ENCODE assay signal across 24 mouse cellular contexts in genomic region chr6:87525126-87525525, GRCm38 (mm10). TPM values are rescaled to one million over a fixed set of nuclear protein-coding genes. Genes with fewer than 3 reads are reported as not detected.
A peak's percentile ranks its signal among the peaks of the same experiment; 100 is the strongest.
DNase-seq lines count a peak whose midpoint lies in the region; ATAC-seq and TF ChIP-seq lines count a peak whose summit lies in the region.
"Had no signal": no experiment of that assay in that cellular context is flagged by ENCODE, and none has a peak within 500 bp of the region (broad histone marks: within the 10 kb centered on the region; RNA-seq: fewer than 3 reads in every experiment).

No protein-coding gene starts in this region.

- H3K27me3 ChIP-seq in forebrain, embryonic 11.5 days (ENCODE audit: control insufficient read depth, insufficient read depth, low read length) = no peaks in the 10 kb centered on the region
- H3K27me3 ChIP-seq in forebrain, embryonic 10.5 days (ENCODE audit: poor library complexity, severe bottlenecking) = no peaks in the 10 kb centered on the region
- no peaks in the 10 kb centered on the region for H3K27me3 ChIP-seq in liver, postnatal 0 days (ENCODE audit: insufficient read depth, low read length)
- no peaks in the 10 kb centered on the region for H3K27me3 ChIP-seq in cerebellum, adult 2 months (ENCODE audit: control insufficient read depth, insufficient read depth, low read length)
- H3K27me3 ChIP-seq: forebrain, embryonic 12.5 days; forebrain, embryonic 15.5 days had no signal

- H3K4me2 ChIP-seq in forebrain, embryonic 11.5 days (ENCODE audit: low read depth, low read length, severe bottlenecking) = no peak overlapping the region
- no peak overlapping the region for H3K4me2 ChIP-seq in liver, postnatal 0 days (ENCODE audit: low read depth, low read length)
- H3K4me2 ChIP-seq: forebrain, embryonic 12.5 days; forebrain, embryonic 15.5 days; heart, embryonic 12.5 days; heart, embryonic 15.5 days; hindbrain, embryonic 14.5 days had no signal

- H3K36me3 ChIP-seq in forebrain, embryonic 11.5 days (ENCODE audit: control insufficient read depth, insufficient read depth, low read length) = no peaks in the 10 kb centered on the region
- no peaks in the 10 kb centered on the region for H3K36me3 ChIP-seq in forebrain, embryonic 10.5 days (replicated peaks)
- 0 out of 2 replicates have a peak, but pooled peaks cover 6% of the 10 kb centered on the region for H3K36me3 ChIP-seq in liver, postnatal 0 days (replicated peaks; ENCODE audit: insufficient read depth, low read length)
- H3K36me3 ChIP-seq: forebrain, embryonic 12.5 days; forebrain, embryonic 15.5 days; heart, embryonic 12.5 days; heart, embryonic 15.5 days had no signal

- TF ChIP-seq CTCF in liver, postnatal 0 days (IDR thresholded peaks at IDR 0.05; ENCODE audit: low read depth) = no peak
- no peak for TF ChIP-seq CTCF in bone marrow, adult 2 months (IDR thresholded peaks at IDR 0.05; ENCODE audit: control insufficient read depth, insufficient read depth, low read length)
- no peak for TF ChIP-seq CTCF in cerebellum, adult 2 months (IDR thresholded peaks at IDR 0.05; ENCODE audit: borderline replicate concordance, insufficient read depth, low read depth, low read length)

- TF ChIP-seq EP300 in liver, postnatal 0 days (IDR thresholded peaks at IDR 0.05; ENCODE audit: low read depth) = no peak

- DNase-seq in forebrain, embryonic 11.5 days (ENCODE audit: low spot score) = peak; percentile 9
- DNase-seq in forebrain, embryonic 10.5 days (ENCODE audit: extremely low spot score, low spot score) = no peak
- no peak for DNase-seq in liver, postnatal 0 days
- DNase-seq in liver = no peak
- no peak for DNase-seq in kidney, postnatal 14 days
- DNase-seq in cerebellum, adult 2 months = no peak
- DNase-seq: adrenal gland, postnatal 10 days; adrenal gland, postnatal 36 days; cerebellum, adult 11 months; cerebellum, adult 8-10 months; cerebellum, postnatal 10 days; cerebellum, postnatal 36 days; gastrocnemius, postnatal 36 days; heart, adult 18-20 months; heart, postnatal 10 days; heart, postnatal 4 days had no signal

- whole genome bisulfite sequencing in forebrain, embryonic 11.5 days = 92% methylated on average over 10 of the region's 10 CpGs
- 92% methylated on average over 10 of the region's 10 CpGs for WGBS in forebrain, embryonic 10.5 days
- 73% methylated on average over 10 of the region's 10 CpGs for WGBS in liver, postnatal 0 days (ENCODE audit: insufficient replicate concordance)
- WGBS in bone marrow, adult 2 months = 48% methylated on average over 10 of the region's 10 CpGs
- WGBS in cerebellum, adult 2 months = 84% methylated on average over 10 of the region's 10 CpGs

- TF ChIP-seq POLR2A in bone marrow, adult 2 months (IDR thresholded peaks at IDR 0.05; ENCODE audit: borderline replicate concordance, control insufficient read depth, low read depth, low read length) = no peak
- no peak for TF ChIP-seq POLR2A in cerebellum, adult 2 months (IDR thresholded peaks at IDR 0.05; ENCODE audit: borderline replicate concordance, insufficient read depth, low read length)

- H3K27ac ChIP-seq in forebrain, embryonic 11.5 days (ENCODE audit: low read depth, low read length) = no peak overlapping the region
- H3K27ac ChIP-seq in forebrain, embryonic 10.5 days = no peak overlapping the region
- H3K27ac ChIP-seq in liver, postnatal 0 days (ENCODE audit: low read depth) = 0 out of 2 replicates have a peak overlapping the region, but pooled peaks have one; percentile 16
- peak overlapping the region; percentile 24; the same call in 1 of the 2 replicates for H3K27ac ChIP-seq in bone marrow, adult 2 months (ENCODE audit: control insufficient read depth, insufficient read depth, low read depth, low read length, poor library complexity)
- no peak overlapping the region for H3K27ac ChIP-seq in cerebellum, adult 2 months (ENCODE audit: insufficient read depth, low read length)
- H3K27ac ChIP-seq: forebrain, embryonic 12.5 days; forebrain, embryonic 15.5 days; heart, embryonic 15.5 days; hindbrain, embryonic 14.5 days; hindbrain, postnatal 0 days had no signal

- ATAC-seq in forebrain, embryonic 11.5 days (replicated peaks; ENCODE audit: low FRiP score) = no peak
- ATAC-seq in liver, postnatal 0 days = no peak
- ATAC-seq in megakaryocyte, adult 5-6 weeks (ENCODE audit: poor library complexity, severe bottlenecking) = peak; percentile 61
- ATAC-seq: forebrain, embryonic 15.5 days; hindbrain, postnatal 0 days had no signal

- H3K9ac ChIP-seq in forebrain, embryonic 11.5 days (ENCODE audit: low read length) = no peak overlapping the region
- no peak overlapping the region for H3K9ac ChIP-seq in liver, postnatal 0 days (replicated peaks)
- H3K9ac ChIP-seq: forebrain, embryonic 12.5 days; forebrain, embryonic 15.5 days; heart, embryonic 12.5 days; heart, embryonic 15.5 days; hindbrain, embryonic 14.5 days had no signal

- H3K4me3 ChIP-seq in forebrain, embryonic 11.5 days (ENCODE audit: low read depth, low read length) = no peak overlapping the region
- no peak overlapping the region for H3K4me3 ChIP-seq in forebrain, embryonic 10.5 days
- no peak overlapping the region for H3K4me3 ChIP-seq in liver, postnatal 0 days (ENCODE audit: low read depth, low read length)
- H3K4me3 ChIP-seq in bone marrow, adult 2 months (replicated peaks; ENCODE audit: control insufficient read depth, low read depth, low read length) = no peak overlapping the region
- no peak overlapping the region for H3K4me3 ChIP-seq in cerebellum, adult 2 months (replicated peaks; ENCODE audit: insufficient read depth, low read depth, low read length)
- H3K4me3 ChIP-seq: forebrain, embryonic 12.5 days; forebrain, embryonic 15.5 days; heart, embryonic 12.5 days; heart, embryonic 15.5 days had no signal

- H3K4me1 ChIP-seq in forebrain, embryonic 11.5 days (replicated peaks; ENCODE audit: control insufficient read depth, insufficient read depth, low read length) = no peaks in the 10 kb centered on the region
- peaks cover 12% of the 10 kb centered on the region for H3K4me1 ChIP-seq in forebrain, embryonic 10.5 days
- H3K4me1 ChIP-seq in liver, postnatal 0 days (ENCODE audit: insufficient read depth) = peaks cover 38% of the 10 kb centered on the region
- peaks cover 10% of the 10 kb centered on the region for H3K4me1 ChIP-seq in bone marrow, adult 2 months (ENCODE audit: control insufficient read depth, insufficient read depth, low read length)
- H3K4me1 ChIP-seq in cerebellum, adult 2 months (ENCODE audit: control insufficient read depth, insufficient read depth, low read length) = no peaks in the 10 kb centered on the region
- H3K4me1 ChIP-seq: forebrain, embryonic 15.5 days had no signal

- no peaks in the 10 kb centered on the region for H3K9me3 ChIP-seq in forebrain, embryonic 11.5 days (ENCODE audit: control insufficient read depth, low read length)
- no peaks in the 10 kb centered on the region for H3K9me3 ChIP-seq in forebrain, embryonic 10.5 days
- H3K9me3 ChIP-seq in liver, postnatal 0 days (ENCODE audit: low read length) = no peaks in the 10 kb centered on the region
- H3K9me3 ChIP-seq: forebrain, embryonic 12.5 days; forebrain, embryonic 15.5 days; heart, embryonic 12.5 days; heart, embryonic 15.5 days had no signal

RNA-seq across cellular contexts. Expression of gene Arhgap25, which starts 7.9 kb away (rescaled TPM):
- polyA plus RNA-seq in forebrain, embryonic 11.5 days (2014; fragmentation: Nextera tagmentation; extraction: Ambion mirVana) = 2.0 and 2.7 TPM in 2 replicates
- polyA plus RNA-seq in forebrain, embryonic 10.5 days (2016; fragmentation: Nextera tagmentation; extraction: Ambion mirVana) = 1.9 and 2.0 TPM in 2 replicates
- polyA plus RNA-seq in liver, postnatal 0 days (2015; fragmentation: Nextera tagmentation; extraction: Ambion mirVana) = 6.0 TPM in 2 replicates
- 9.9 and 24.4 TPM in 2 replicates for polyA plus RNA-seq in bone marrow, adult 2 months (2011; ENCODE audit: insufficient read depth, insufficient read length, low replicate concordance, missing spikeins)
- 27.9 and 35.5 TPM in 2 replicates for total RNA-seq in megakaryocyte, adult 5-6 weeks (2015)
- total RNA-seq in megakaryocyte, adult 5-6 weeks (2017) = 74.4 TPM in 2 replicates
- polyA plus RNA-seq in cerebellum, adult 2 months (2012; rRNA removed) = 0.39 and 0.70 TPM in 2 replicates

Comparison
In these comparisons a context has a peak if more than half of its experiments do, and no peak if none do; other contexts are left out.
1. H3K27ac ChIP-seq: peak in liver, postnatal 0 days (single experiment) and bone marrow, adult 2 months (single experiment); none in forebrain, embryonic 11.5 days (single experiment), forebrain, embryonic 10.5 days (single experiment) and cerebellum, adult 2 months (single experiment).